Mouse (Mus musculus): ENCODE results near the gene Olfr412.

Gene Olfr412

GRCm38 (mm10) chr11:74415736-74416135 is 53.9 kb downstream of the Olfr412 start:
- no peak for DNase-seq

Measured in kidney, adult 11 months (tissue).